Mouse (Mus musculus) embryonic facial prominence, embryonic 10.5 days (tissue): ENCODE data around the gene Ahsa1. TPM values are rescaled to one million over a fixed set of nuclear protein-coding genes. Genes with fewer than 3 reads are reported as not detected.
A peak's percentile ranks its signal among the peaks of the same experiment; 100 is the strongest.
"Not testable (repeated sequence)": the region's sequence is repeated elsewhere in the genome, so short reads cannot be mapped to it uniquely, and the experiment has no call there.

Experiments
- DNase-seq: peaks from one replicate; pipeline ENCODE4 v3.0.0-alpha.2; 2017; ENCODE audit warnings: low spot score
- H3K27ac ChIP-seq: fragments of 300-500 bp; sonication (generic); replicated peaks from 2 replicates; pipeline ENCODE4 v1.5.1; 2016; ENCODE audit warnings: mild to moderate bottlenecking
- H3K27me3 ChIP-seq: fragments of 300-500 bp; sonication (generic); replicated peaks from 2 replicates; pipeline ENCODE4 v1.6.1; 2016; ENCODE audit warnings: low read depth, mild to moderate bottlenecking; ENCODE audit not compliant: poor library complexity, severe bottlenecking
- H3K36me3 ChIP-seq: fragments of 300-500 bp; sonication (generic); replicated peaks from 2 replicates; pipeline ENCODE4 v1.6.1; 2016; ENCODE audit warnings: mild to moderate bottlenecking, moderate library complexity
- H3K4me1 ChIP-seq: fragments of 300-500 bp; sonication (generic); 2 replicates; pipeline ENCODE4 v1.6.1; 2016
- H3K4me3 ChIP-seq: fragments of 300-500 bp; sonication (generic); 2 replicates; pipeline ENCODE4 v1.5.1; 2016; ENCODE audit warnings: mild to moderate bottlenecking, moderate library complexity
- H3K9me3 ChIP-seq: fragments of 300-500 bp; sonication (generic); 2 replicates; pipeline ENCODE4 v1.6.1; 2016; ENCODE audit warnings: mild to moderate bottlenecking
- WGBS: fragments of 180-500 bp; shearing (Covaris S2); methylation state at CpG from one replicate; pipeline ENCODE4 v1.1.7; 2016; 5-methylcytosine and 5-hydroxymethylcytosine counted together
- polyA plus RNA-seq: library from polyadenylated mRNA; unstranded; fragments of >200 nt; fragmentation: Nextera tagmentation; extraction: Ambion mirVana; gene quantifications from 2 replicates; pipeline ENCODE4 v1.2.1, GENCODE M21; 2016

The Ahsa1 gene
- polyA plus RNA-seq, 1 experiment from 2014 or later = 294 TPM

GRCm38 (mm10) chr12:87265444-87265843 lies 835 bp upstream of the Ahsa1 start:
- Histone ChIP-seq H3K9me3 (no peaks in the 10 kb centered on the region), H3K36me3 (peaks cover 61% of the 10 kb centered on the region), H3K27ac (peak overlapping the region; percentile 96), H3K27me3 (no peaks in the 10 kb centered on the region), H3K4me3 (peak overlapping the region; percentile 80), H3K4me1 (peaks cover 20% of the 10 kb centered on the region)
- no peak for DNase-seq
- 30% methylated on average over 11 of the region's 11 CpGs for WGBS

DNA sequence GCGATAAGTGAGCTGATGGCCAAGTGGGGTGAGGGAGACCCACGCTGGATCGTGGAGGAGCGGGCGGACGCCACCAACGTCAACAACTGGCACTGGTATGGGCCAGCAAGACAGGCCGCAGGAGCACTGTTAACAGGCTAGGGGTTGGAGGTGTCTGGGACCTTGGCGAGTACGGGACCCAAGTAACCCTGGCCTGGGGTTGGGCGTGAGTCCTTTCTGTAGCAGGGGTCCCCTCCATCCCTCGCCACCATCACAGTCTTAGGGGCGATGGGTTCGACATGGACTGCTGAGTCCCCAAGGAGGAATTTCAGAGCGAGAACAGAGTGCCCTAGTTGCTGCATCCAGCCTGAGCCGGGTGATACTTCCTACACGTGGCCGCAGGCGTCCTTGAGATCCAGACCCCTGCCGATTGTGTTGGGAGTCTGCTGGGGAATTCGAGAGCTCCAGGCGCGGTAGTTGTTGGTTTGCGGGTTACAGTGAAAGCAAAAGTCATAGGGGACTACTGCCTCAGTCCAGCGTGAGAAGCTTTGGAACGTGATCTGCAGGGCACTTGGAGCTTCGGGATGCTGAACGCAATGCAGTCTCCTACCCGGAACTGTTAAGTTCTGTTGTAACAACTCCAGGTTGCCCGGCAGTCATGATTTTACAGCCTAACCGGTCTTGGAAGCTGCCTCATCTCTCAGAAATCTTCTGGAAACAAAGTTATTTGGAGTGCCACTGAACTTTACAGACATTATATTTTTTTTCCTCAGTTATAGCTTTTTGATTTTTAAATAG lies 736 bp downstream of the Ahsa1 start:
- H3K4me1 ChIP-seq = peaks cover 20% of the 10 kb centered on the region
- peaks cover 61% of the 10 kb centered on the region for H3K36me3 ChIP-seq
- no peaks in the 10 kb centered on the region for H3K9me3 ChIP-seq
- H3K27ac ChIP-seq = peak overlapping the region; percentile 96
- under 1% methylated on average over 31 of the region's 31 CpGs for WGBS
- H3K4me3 ChIP-seq = peak overlapping the region; percentile 80
- DNase-seq = no peak
- no peaks in the 10 kb centered on the region for H3K27me3 ChIP-seq

DNA sequence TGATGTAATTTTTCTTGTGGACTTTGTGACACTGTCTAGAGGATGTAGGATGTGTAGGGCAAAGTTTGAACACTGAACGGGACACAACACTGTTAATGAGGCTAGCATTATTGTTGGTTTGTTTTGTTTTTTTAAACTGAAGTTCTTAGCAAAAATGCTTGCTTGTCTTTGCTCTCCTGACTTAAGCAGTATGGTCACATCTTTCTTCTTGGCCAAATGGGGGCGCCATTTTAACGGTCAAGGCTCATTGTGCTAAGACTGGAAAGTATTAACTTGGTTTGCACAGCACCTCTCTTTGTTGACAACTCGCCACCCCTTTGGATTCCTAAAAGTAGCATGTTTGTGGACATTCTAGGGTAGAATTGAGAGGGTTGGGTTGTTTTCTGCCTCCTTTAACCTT lies 1.4 kb downstream of the Ahsa1 start:
- DNase-seq = peak; percentile 41
- Histone ChIP-seq H3K36me3 (peaks cover 61% of the 10 kb centered on the region), H3K4me1 (peaks cover 20% of the 10 kb centered on the region), H3K9me3 (no peaks in the 10 kb centered on the region), H3K4me3 (peak overlapping the region; percentile 80), H3K27ac (peak overlapping the region; percentile 59), H3K27me3 (no peaks in the 10 kb centered on the region)
- 30% methylated on average over 4 of the region's 4 CpGs for WGBS

DNA sequence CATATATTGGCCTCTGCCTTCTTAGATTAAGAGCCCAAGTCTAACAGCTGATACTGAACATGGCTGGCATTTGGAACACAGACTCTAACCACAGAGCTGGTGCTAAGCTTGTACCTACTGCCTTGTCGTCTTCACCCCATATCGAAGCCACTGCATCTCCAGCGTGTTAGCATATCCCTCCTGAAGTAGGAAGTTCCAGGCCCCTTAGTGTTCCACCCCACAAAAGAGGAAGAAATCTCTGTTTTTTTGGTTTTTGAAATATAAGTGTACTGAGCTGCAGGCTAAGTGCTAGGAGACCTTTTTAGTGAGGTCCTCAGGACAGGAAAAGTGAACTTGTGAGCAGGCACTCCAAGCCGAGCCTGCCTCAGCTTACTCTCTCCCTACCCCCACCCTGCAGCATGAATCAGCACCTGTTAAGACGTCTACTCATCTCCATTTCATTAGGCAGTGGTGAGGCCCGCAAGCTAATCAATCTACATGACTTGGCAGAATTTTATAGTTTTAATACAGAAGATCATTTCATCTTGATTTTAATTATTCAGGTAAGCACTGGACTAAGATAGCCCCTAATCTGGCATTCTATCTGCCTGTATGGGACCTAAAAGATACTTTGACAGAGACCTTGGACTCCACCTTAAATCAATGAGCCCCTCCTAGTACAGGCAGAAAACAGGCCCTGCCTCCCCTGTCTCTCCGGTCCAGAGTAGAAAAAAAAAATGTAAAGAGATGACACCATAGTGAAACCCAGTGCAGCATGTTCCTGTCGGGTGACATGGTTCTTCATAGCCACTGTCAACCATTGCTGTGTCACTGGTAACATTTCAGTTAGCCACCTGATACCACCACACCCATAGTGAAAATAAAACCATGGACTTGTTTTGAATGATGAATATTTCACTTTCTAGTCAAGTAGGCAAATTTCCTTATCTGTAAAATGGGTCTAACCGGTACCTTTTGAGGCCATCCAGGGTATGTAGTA lies 8.9 kb downstream of the Ahsa1 start:
- peaks cover 72% of the 10 kb centered on the region for H3K36me3 ChIP-seq
- WGBS = 91% methylated on average over 9 of the region's 9 CpGs

DNA sequence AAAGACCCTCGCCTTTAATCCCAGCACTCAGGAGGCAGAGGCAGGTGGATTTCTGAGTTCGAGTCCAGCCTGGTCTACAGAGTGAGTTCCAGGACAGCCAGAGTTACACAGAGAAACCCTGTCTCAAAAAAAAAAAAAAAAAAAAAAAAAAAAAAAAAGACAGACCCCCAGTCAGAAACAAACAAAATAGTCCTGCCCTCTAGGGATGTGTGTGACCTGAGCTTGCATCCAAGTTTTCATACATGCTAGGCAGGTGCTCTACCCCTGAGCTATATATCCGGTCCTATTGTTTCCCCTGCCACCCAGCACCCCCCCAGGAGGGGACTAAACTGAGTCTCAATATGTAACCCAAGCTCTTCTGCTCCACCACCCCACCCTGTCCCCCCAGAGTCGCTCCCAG lies 11.0 kb downstream of the Ahsa1 start:
- not testable (repeated sequence) for H3K27me3 ChIP-seq, DNase-seq, H3K9me3 ChIP-seq, H3K27ac ChIP-seq, H3K4me3 ChIP-seq
- peaks cover 51% of the 10 kb centered on the region for H3K36me3 ChIP-seq
- 88% methylated on average over 4 of the region's 4 CpGs for WGBS
- H3K4me1 ChIP-seq = peaks cover 20% of the 10 kb centered on the region

More for the DNA sequence above, 8.9 kb downstream of the Ahsa1 start:
- Histone ChIP-seq H3K4me1 (peaks cover 20% of the 10 kb centered on the region), H3K4me3 (no peak overlapping the region), H3K27me3 (no peaks in the 10 kb centered on the region), H3K9me3 (no peaks in the 10 kb centered on the region), H3K27ac (no peak overlapping the region)
- DNase-seq = no peak

DNA sequence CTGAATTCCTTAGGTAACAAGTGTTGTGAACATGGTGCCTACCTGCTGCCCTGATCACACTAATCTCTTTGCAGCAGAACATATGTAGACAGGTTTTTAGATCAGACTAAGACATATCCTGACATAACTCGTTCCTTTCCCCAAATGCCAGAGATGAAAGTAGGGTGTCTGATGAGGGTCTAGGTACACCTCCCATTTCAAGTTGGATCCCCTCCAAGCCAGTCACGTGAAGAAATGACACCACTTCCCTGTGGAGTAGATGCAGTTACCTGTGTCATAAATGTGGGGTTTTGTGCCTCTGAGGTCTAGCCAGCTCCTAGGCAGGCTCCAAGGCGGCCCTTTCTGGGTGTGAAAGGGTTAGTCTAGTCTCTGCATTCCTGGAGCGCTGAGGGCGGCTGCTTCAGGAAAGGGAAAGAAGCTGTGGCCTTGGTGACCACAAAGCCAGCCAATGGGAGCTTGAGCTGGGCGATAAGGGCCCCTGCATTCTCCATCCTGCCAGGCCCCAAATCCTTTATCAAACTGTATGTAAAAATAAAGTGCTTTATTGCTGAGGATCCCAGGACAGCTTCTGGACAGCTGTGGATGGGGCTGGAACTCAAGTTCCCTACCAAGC lies 11.9 kb downstream of the Ahsa1 start:
- Histone ChIP-seq H3K27me3 (no peaks in the 10 kb centered on the region), H3K4me1 (peaks cover 20% of the 10 kb centered on the region), H3K9me3 (no peaks in the 10 kb centered on the region), H3K4me3 (no peak overlapping the region), H3K27ac (no peak overlapping the region), H3K36me3 (peaks cover 41% of the 10 kb centered on the region)
- 24% methylated on average over 6 of the region's 6 CpGs for WGBS
- DNase-seq = peak; percentile 44

DNA sequence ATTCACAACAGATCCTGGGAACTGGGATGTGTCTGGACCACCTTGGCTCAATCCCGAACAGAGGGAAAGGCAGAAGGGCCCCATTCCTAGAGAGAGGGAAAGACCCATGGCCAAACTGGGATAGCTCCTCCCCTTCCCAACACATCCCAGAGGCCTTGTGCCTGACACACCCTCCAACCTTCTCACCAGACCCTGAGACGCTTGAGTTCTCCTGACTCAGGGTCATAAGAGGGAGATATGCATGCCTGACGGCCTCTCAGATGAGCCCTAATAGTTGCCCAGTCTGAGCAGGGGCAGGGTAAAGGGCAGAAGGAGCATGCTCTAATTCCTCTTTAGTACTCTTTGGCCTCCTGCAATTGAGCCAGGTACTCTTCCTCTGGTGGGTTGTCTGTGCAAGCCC lies 13.1 kb downstream of the Ahsa1 start:
- 56% methylated on average over 3 of the region's 3 CpGs for WGBS
- Histone ChIP-seq H3K4me3 (no peak overlapping the region), H3K4me1 (peaks cover 24% of the 10 kb centered on the region), H3K27me3 (no peaks in the 10 kb centered on the region), H3K9me3 (no peaks in the 10 kb centered on the region), H3K36me3 (peaks cover 30% of the 10 kb centered on the region), H3K27ac (0 out of 2 replicates have a peak overlapping the region, but pooled peaks have one; percentile 40)
- DNase-seq = no peak

DNA sequence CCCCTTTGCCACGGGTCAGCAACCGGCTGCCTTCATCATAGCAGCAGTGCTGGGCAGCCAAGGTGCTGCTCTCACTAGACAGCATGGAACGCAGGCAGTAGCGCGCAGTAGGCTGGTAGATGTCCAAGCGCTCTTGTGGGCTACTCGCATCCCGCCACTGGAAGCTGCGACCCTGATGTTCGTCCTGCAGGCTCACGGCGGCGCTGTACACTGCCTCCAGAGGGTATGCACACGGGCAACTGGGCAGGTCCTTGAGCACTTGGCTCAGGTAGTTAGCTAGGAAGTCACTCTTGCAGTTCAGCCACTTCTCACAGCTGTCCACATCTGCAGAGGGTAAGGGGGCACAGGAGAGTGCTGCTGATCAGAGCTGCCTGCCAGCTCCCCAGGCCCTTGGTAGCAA lies 13.6 kb downstream of the Ahsa1 start:
- Histone ChIP-seq H3K4me1 (peaks cover 24% of the 10 kb centered on the region), H3K4me3 (no peak overlapping the region), H3K27ac (no peak overlapping the region), H3K9me3 (no peaks in the 10 kb centered on the region), H3K27me3 (no peaks in the 10 kb centered on the region), H3K36me3 (peaks cover 25% of the 10 kb centered on the region)
- 45% methylated on average over 14 of the region's 14 CpGs for WGBS
- peak; percentile 38 for DNase-seq

- no peaks in the 10 kb centered on the region for H3K27me3 ChIP-seq
- no peak for DNase-seq
- peaks cover 20% of the 10 kb centered on the region for H3K4me1 ChIP-seq
- no peaks in the 10 kb centered on the region for H3K9me3 ChIP-seq
- H3K4me3 ChIP-seq = no peak overlapping the region
- H3K27ac ChIP-seq = no peak overlapping the region
- peaks cover 6% of the 10 kb centered on the region for H3K36me3 ChIP-seq
- WGBS = 86% methylated on average over 1 of the region's 1 CpGs
Measured at GRCm38 (mm10) chr12:87281766-87282165, 15.5 kb downstream of the Ahsa1 start.

- Histone ChIP-seq H3K4me1 (peaks cover 20% of the 10 kb centered on the region), H3K27ac (no peak overlapping the region), H3K4me3 (no peak overlapping the region), H3K36me3 (no peaks in the 10 kb centered on the region), H3K9me3 (no peaks in the 10 kb centered on the region), H3K27me3 (no peaks in the 10 kb centered on the region)
- WGBS = 94% methylated on average over 4 of the region's 4 CpGs
- no peak for DNase-seq
Measured at GRCm38 (mm10) chr12:87282743-87283142, 16.5 kb downstream of the Ahsa1 start.

DNA sequence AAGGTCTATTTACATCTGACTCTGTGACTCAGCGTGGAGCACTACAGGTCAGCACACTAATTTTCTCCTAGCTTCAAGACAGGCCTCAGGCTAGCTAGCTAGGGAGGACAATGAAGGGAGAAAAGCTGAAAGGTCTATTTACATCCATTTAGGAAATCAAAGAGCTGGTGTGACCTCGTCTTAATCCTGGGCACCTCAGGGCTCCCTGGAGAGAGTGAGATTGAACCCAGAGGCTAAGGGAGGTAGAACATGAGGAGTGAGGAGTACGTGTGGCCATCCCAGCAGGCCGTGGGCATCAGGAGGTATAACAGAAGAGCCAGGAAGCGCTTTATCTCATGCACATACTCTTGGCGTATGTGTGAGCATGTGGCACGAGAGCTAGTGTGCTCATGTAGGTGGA lies 17.4 kb downstream of the Ahsa1 start:
- Histone ChIP-seq H3K9me3 (no peaks in the 10 kb centered on the region), H3K4me3 (no peak overlapping the region), H3K4me1 (peaks cover 14% of the 10 kb centered on the region), H3K27ac (no peak overlapping the region), H3K36me3 (no peaks in the 10 kb centered on the region), H3K27me3 (no peaks in the 10 kb centered on the region)
- 60% methylated on average over 7 of the region's 7 CpGs for WGBS
- no peak for DNase-seq

DNA sequence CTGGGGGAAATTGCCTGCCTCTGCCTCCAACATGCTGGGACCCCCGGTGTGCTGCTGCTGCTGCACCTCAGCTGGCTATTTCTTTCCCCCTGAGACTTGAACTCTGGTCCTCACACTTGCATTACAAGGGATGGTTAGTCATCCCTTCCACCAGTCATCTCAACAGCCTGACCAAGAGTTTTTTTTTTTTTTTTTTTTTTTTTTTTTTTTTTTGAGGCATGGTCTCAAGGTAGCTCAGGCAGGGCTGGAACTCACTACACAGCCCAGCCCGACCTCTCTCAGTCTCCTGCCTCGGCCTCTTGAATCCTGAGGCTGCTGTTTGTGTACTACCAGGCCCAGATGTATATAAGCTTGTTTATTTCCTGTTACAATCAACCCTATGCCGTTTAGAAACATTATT lies 18.0 kb downstream of the Ahsa1 start:
- H3K4me3 ChIP-seq = no peak overlapping the region
- 77% methylated on average over 4 of the region's 4 CpGs for WGBS
- DNase-seq = no peak
- no peaks in the 10 kb centered on the region for H3K9me3 ChIP-seq
- H3K27ac ChIP-seq = no peak overlapping the region
- H3K4me1 ChIP-seq = peaks cover 8% of the 10 kb centered on the region; the same call in 1 of the 2 replicates
- no peaks in the 10 kb centered on the region for H3K36me3 ChIP-seq
- H3K27me3 ChIP-seq = no peaks in the 10 kb centered on the region
